Mouse (Mus musculus) gonadal fat pad, adult 2 months (tissue): ENCODE data around the gene Mlxip. TPM values are rescaled to one million over a fixed set of nuclear protein-coding genes. Genes with fewer than 3 reads are reported as not detected.
A peak's percentile ranks its signal among the peaks of the same experiment; 100 is the strongest.

Source experiments
- DNase-seq: peaks from one replicate; pipeline ENCODE4 v3.0.0-alpha.2; 2012; ENCODE audit warnings: low read depth
- polyA plus RNA-seq: library from polyadenylated mRNA; depleted of rRNA; stranded (reverse); fragments of >200 nt; gene quantifications from 2 replicates; pipeline ENCODE4 v1.2.3, GENCODE M21; 2012

The Mlxip gene
- polyA plus RNA-seq, 1 experiment: 33.4 TPM

DNA sequence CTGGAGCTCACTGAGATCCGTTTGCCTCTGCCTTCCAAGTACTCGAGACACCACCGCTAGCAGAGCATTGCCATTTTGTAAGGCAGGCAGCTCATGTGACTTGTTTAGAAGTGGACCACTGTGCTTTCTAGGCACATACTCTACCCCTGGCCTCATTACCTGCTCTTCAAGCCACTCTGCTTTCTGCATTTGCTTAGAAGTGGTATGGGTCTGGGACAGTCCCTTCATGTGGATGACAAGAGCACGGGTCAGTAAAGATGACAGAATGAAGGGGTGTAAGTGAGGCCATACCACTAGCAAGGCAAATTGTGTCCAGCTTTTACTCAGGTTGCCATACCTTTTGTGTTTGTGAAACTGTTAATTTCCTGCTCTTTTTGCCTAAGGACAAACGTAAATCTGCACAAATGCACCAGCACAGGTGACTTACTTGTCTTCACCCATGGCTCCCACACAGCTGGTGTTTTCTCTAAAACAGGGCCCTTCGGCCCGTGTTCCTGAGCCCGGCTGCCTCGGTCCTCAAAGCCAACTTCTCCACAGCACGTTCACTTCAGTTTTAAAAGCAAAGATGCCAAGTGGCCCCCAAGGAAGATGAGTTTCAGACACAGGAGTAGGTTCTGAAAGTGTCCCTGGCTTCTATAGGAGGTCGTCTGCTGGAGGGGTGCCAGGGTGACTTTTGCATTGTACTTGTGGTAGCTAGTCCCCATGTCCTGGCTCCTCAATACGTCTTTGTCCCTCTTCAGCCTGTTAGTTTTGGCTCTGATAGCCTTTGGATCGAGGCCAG lies 37.1 kb downstream of the Mlxip start:
- DNase-seq: peak; percentile 31

DNA sequence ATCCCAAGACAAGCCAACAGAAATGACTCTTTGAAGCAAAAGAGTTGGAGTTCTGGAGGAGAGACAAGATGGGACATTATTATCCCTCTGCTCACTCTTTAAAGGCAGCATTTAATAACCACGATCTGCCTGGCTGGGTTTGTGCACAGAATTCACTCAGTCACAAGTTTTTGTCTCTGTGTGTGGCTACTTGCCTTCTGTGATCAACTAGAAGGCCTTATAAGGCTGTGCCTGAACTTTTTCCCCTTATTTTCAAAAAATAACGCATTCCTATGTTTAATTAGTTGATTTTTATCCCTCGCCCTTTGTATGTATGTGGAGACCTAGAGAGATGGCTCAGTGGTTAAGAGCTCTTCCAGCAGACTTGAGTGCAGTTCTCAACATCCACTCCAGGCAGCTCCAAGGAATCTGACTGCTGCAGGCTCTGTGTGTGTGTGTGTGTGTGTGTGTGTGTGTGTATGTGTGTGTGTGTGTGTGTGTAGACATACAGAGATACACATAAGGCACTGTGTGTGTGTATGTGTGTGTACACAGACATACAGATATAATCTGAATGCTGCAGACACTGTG lies 37.8 kb downstream of the Mlxip start:
- no peak for DNase-seq

DNA sequence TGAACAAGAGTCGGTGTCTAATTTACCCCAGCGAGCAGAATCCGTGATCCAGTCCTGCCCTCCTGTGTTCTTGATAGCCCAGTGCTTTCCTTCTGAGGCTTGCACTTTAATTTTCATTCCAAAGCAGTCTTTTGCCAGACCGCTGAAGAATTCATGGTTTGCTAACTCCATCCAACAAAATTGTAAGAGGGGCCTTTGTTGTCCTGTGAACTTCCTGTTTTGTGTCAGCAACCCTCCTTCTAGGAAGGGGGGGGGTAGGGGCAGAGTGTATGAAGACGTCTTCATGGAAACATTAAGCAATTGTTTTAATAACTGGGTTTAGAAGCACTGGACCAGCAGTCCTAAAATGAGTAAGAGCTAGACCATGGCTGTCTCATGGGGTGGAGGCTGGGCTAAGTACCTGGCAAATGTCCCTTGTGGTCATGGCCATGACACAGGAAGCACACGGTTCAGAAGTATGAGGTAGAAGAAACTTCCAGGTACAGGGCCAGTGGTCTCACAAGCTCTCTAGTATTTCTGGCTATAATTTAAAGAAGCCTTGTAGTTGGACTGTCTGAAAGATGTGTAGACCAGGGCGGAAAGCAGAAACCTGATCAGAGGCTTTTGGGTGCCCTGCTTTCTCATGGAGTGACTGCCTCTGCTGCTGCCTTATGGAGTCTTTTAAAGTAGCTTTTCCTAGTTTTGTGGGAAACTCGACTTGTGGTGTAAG lies 41.6 kb downstream of the Mlxip start:
- DNase-seq: no peak

DNA sequence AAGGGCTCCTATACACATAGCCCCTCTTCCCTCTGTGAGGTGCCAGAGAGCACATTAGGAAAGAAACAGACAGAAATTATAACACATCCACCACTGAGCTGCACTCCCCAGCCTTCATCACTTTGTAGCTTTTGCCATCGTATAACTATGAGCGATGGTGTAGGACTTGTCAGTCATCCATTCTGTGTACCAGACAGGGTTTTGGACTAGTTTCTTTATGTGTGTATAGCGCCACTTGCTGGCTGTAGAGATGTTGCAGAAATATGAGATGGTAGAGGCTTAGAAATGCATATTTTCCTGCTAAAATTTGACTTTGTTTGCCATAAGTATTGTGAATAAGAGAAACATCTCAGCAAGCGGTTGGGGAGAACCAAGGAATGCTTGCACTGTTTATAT lies 42.2 kb downstream of the Mlxip start:
- DNase-seq: no peak

DNA sequence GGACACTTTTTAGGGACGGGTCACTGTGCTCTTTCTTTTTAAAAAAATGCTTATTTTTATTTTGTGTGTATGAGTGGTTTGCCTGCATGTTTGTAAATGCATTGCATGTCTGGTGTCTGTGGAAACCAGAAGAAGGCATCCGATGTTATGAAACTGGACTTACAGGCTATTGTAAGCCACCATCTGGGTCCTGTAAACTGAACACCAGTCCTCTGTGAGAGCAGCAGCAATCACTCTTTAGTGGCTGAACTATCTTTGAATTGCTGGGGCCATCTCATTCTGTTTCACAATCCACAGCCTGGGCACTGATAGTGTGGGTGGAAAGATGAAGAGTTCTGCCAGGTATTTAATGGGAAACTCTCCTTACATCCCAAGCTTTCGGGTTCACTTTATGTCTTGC lies 43.8 kb downstream of the Mlxip start:
- DNase-seq: no peak

DNA sequence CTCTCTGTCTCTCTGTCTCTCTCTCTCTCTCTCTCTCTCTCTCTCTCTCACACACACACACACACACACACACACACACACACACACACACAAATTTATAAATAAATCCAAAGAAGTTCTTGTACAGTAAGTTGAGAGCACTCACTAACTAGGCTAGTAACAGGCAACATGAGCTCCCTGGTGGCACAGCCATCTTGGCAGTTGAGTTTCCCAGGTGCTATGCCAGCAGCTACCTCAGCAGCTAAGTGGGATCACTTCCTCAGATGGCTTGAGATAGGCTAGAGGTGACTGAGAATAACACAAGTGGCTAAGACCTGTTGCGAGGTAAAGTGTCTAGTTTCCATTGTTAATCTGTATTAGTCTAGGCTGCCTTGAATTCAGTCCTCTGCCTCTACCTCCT lies 44.7 kb downstream of the Mlxip start:
- no peak for DNase-seq

DNA sequence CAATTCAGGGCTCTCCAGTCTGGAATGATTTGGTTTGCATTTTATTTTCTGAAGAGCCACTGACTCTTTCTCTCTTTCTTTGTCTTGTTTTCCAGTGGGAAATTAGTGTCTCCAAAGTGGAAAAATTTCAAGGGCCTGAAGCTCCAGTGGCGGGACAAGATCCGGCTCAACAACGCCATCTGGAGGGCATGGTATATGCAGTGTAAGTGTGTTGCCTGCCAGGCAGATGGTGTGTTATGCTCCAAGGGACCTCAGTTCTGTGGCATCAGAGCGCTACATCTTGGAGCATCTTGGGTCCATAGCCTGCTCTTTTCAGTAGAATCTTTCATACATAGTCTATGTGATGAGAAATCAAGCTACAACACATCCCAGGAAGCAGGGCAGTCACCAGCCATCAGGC lies 45.3 kb downstream of the Mlxip start:
- no peak for DNase-seq

DNA sequence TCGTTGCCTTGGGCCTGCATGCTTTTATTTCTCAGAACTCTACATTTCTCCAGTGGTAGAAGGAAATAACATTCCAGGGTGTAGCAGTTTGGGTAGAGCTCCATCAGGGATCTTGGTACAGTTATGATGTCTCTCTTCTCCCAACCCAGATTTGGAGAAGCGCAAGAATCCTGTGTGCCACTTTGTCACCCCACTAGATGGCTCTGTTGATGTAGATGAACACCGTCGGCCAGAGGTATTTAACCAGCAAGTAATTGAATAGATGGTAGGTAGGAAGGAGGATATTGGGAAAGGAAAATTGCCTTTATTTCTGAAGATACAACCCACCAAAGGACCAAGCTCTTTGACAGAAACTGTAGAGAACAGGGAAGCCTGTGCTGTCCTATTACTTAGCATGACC lies 46.1 kb downstream of the Mlxip start:
- DNase-seq: no peak

DNA sequence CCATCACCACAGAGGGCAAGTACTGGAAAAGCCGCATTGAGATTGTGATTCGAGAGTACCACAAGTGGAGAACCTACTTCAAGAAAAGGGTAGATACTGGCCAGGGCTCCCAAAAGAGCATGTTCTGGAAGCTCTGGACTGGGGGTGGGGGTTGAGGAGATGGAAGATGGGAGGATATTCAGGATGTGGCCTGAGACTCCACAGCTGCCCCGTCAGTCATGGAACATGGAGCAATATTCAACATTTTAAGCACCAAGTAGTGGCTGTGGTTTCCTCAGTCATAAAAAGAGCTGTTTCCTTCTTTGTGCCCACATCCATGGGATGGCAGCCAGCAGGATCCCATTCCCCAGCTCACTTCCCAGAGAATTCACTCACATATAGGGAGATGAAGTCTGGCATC lies 47.7 kb downstream of the Mlxip start:
- no peak for DNase-seq

DNA sequence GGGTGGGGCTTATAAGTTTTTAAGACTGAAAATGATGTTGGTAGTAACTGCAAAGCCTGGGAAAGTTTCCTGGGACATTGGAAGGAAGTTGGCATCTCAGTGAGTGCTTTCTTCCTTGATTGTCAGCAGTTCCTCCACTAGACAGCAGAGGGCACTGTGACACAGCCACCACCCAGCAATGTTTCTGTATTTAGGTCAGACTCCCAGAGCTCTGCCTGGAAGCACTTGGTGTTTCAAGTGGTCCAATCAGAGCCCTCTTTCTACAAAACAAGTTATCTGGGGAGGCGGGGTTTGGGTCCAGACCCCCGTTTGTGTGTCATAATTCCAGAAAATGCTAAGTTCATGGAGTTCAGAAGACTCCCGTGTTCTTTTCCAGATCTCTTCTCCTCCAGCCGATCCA lies 49.5 kb downstream of the Mlxip start:
- DNase-seq: no peak

DNA sequence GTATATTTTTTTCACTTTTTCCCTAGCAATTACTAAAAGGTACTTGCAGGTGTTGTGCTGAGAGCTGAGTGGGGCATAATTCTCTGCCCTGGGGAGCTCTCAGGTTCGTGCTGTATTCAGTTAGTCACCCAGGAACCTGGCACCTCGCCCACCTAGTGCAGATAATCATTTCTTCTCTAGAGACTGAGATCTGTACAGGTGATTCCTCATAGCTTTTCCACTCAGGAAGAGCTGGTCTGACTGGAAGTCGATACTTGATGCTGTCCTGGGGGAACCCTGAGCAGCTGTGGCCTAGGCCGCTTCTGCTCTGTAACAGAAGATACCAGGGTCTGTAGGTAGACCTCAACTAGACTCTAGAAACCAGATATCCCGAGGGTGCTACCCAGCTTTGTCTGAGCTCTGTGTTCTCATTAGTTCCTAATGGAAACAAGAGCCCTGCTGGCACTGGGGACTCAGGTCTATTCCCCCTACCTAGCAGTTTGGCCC lies 50.3 kb downstream of the Mlxip start:
- no peak for DNase-seq

DNA sequence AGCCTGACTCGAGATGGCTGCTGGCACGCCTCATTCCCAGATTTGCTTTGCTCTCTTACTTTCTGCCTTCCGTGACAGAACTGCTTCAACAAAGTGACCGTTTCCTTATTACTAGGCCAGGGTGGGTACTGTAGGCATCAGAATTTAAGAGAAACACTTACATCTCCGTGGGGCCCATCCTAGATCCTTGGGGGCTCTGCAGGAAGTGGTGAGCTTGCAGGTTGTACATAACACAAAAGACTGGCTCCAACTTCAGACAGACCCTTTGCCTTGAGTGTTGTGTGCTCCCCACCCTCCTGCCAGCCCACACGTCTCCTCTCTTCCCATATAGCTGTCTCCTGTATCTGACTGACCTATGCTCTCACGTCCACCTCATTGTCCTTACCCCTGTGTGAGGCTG lies 57.3 kb downstream of the Mlxip start:
- no peak for DNase-seq

DNA sequence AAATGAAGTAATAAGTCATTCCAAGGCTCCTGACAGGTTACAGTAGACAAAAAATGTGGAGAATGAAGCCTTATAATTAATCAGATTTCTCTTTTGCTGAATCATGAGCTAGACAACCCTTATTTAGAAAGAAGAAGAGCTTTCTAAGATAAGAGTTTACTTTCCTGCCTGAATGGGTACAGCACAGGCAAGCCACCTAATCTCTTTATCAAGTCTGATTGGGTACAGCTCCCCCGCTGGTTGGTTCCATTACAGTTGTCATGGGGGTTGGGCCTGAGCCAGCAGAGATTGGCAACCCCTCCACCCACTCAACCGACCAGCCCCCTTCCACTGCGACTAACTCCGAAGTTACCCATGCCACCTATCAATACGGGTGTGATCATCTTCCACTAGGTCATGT lies 66.8 kb downstream of the Mlxip start:
- DNase-seq: no peak

DNA sequence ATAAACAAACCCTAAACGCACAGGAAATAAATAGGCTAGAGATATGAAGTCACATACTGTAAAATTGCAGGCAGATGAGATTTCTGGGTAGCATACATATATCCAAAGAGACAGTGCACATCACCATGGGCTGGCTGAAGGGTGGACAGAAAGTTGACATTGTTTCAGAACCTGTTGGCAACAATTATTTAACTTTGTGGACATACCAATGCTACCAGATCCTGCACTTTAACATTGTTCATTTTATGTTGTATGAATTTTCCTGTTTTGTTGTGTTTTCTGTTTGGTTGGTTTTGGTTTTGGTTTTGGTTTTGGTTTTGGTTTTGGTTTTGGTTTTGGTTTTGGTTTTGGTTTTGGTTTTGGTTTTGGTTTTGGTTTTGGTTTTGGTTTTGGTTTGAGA lies 70.0 kb downstream of the Mlxip start:
- no peak for DNase-seq

DNA sequence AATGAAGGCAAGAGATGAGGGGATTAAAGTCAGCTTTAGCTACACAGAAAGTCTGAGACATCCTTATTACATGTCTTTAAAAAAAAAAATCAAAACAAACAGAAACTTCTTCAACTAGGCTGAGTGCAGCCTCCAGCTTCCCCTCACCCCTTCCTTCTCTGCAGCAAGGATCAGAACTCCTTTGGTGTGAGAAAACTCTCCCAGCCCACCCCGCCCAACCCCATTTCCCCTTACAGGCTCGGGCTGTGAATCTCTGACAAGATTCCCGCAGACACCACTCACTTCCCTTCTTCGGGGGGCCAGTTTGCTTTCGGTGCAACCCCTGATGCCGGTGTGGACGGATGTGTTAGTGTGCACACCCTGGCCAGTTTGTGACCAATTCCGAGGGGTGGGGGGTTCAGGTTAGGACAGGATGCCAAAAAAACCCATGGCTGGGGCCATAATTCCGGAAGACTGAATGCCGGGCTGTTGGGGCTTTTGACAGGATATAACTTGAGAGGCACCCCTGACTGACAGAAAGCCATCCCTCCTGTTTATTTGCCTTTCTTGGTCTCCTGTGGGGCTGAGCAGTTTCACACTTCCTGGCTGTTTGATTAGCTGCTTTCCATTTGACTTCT lies 76.3 kb downstream of the Mlxip start:
- no peak for DNase-seq

DNA sequence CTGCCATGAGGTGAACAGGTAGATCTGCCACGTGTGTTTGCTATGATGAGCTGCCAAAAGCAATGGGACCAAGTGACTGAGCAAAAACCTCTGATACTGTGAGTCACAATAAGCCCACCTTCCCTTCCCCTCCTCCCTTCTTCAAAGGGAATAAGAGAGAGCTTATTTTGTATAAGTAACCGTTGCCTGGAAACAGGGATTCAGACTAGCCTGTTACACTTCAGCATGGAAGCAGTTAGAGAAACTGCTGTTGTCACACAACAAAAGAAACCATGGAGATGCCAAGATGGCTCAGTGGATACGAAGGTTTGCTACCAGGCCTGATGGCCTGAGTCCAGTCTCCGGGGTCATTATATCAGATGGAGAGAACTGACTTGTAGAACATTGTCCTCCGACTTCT lies 79.2 kb downstream of the Mlxip start:
- DNase-seq: no peak

DNA sequence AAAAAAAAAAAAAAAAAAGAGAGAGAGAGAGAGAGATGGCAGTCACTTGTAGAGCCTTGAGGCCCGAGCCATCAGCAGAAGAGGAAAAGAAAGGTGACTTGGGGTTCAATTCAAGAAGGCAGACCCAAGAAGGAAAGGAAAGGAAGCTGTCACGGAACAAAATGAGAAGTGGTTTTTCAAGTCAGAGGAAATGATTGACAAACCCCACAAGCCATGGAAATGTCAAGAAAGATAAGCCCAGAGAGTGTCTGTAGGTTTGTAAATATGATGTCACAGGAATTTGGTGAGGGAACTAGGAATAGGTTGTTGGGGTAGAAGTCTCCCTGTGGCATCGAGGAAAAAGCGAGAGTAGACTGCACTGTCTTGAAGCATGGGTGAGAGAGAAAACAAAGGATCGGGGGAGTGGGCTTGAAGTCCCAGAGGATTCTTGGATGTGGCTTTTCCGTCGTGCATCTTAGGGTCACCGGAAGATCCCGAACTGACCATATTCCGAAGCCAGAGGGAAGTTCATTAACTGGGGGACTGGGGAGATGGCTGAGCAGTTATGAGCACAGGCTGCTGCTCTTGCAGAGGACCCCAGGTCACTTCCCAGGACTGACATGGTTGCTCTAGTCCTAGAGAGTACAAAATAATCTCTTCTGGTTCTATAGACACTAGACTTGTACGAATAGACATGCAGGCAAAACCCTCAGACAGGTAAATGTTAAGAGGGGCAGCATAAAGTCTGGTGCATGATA lies 93.2 kb downstream of the Mlxip start:
- DNase-seq: no peak

DNA sequence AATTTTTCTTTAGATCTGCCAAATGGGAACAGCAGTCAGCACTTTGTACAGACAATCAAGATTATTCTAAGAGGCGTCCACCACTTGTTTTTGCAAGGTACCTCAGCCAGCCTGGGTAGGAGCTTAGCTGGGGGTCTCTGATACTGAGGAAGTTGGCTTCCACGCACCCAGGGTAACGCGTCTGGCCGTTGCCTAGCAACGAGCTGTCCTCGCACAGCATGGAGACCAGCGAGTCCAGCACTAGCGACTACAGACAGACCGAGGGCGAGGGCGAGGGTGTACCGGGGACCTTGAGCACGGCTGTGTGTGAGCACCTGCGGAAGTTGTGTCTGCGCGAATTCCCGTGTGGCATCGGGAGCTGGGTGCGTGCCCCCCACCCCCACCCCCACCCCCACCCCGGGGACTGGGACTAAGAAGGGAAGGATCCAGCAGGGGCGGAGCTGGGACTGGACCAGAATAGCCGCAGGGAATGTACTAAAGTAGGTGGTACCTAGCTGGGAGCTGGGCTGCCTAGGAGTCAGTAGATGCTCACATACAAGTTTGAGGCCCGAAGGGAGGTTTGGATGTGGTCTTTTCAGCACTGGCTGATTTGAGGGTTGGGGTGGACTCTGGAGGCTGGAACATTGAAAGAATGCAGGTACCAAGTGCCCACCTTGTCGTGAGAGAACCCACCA lies 94.7 kb downstream of the Mlxip start, which contains the start of the genes Lrrc43 and Il31:
Lrrc43 (plus strand) TSS at position 194 of the 674 bp plus-strand sequence.
Il31 (minus strand) TSS at position 378 of the 674 bp plus-strand sequence.
- DNase-seq: no peak

DNA sequence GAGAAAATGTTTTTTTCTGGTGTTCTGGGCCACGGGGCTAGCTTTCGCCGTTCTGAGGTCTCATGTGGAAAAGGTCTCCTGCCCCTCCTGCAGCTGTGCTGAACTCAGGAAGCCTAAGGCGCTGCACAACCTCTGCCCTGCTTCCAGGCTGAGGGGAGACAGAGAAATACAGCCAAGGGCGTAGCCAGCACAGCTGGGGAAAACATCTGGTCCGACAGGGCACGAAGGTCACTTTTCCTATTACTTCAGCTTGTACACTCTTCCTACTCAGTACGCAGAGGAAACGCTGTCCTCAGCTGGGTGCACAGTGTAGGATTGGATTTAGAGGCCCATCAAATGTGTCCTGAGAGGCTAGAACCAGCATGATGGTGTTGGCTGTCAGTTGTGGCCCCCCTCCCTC lies 95.3 kb downstream of the Mlxip start:
- no peak for DNase-seq

DNA sequence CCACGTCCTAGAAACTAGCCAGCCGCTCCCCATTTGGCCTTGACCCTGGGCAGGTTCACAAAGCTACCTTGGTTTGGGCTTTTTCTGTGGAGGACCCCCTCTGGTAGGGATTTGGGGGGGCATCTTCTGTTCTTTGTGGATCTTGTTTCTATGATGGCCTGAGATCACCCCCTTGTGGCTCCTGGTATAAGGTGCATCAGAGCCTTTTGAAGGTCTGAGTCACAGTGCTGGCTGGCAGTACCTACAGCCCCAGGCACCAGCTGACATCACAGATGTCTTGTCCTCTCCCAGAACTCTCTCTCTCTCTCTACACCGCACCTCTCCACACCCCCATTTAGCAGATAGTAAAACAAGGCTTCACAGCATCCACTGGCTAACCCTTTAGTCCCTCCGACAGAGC lies 105.1 kb downstream of the Mlxip start:
- no peak for DNase-seq

DNA sequence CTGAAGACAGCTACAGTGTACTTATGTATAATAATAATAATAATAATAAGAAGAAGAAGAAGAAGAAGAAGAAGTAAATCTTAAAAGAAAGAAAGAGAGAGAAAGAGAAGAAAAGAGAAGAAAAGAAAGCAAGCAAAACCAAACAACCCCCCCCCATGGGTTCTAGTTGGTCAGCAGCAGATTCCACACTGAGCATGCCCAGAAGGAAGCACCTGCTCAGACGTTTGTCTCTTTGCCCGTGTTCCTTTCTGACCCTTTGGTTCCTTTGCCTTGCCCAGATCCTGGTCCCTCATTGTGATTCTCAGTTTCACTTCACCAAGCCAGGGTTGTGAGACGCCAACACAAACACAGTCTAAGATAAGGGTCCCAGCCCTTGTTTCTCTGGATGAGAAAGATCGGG lies 107.4 kb downstream of the Mlxip start:
- no peak for DNase-seq
